Mouse (Mus musculus): ENCODE results near the gene B3gnt7.

- TF ChIP-seq POLR2A (IDR thresholded peaks at IDR 0.05; ENCODE audit: extremely low read depth, insufficient read depth, low read length) (no peak), CTCF (IDR thresholded peaks at IDR 0.05; ENCODE audit: extremely low read depth, insufficient read depth, low read length) (no peak)
These were observed 51.6 kb downstream of the B3gnt7 start for GRCm38 (mm10) chr1:86354186-86354585.
